Mouse (Mus musculus) liver, embryonic 16.5 days (tissue): ENCODE data around the gene Cnot8. TPM values are rescaled to one million over a fixed set of nuclear protein-coding genes. Genes with fewer than 3 reads are reported as not detected.
A peak's percentile ranks its signal among the peaks of the same experiment; 100 is the strongest.
"Not testable (repeated sequence)": the region's sequence is repeated elsewhere in the genome, so short reads cannot be mapped to it uniquely, and the experiment has no call there.

Experiments
- ATAC-seq: fragments of 200-750 bp; cut with Nextera tagmentation; 2 replicates; pipeline ENCODE4 v1.8.0; 2017; ENCODE audit warnings: low read depth, mild to moderate bottlenecking, moderate number of reproducible peaks, moderate library complexity
- H3K27ac ChIP-seq: fragments of 300-500 bp; sonication (generic); 2 replicates; pipeline ENCODE4 v1.5.1; 2014; ENCODE audit warnings: mild to moderate bottlenecking, low read length
- H3K27me3 ChIP-seq: fragments of 300-500 bp; sonication (generic); 2 replicates; pipeline ENCODE4 v1.6.1; 2014; ENCODE audit warnings: low read depth, low read length, mixed read lengths; ENCODE audit not compliant: control insufficient read depth, insufficient read depth
- H3K36me3 ChIP-seq: fragments of 300-500 bp; sonication (generic); 2 replicates; pipeline ENCODE4 v1.6.1; 2014; ENCODE audit warnings: mild to moderate bottlenecking; ENCODE audit not compliant: control insufficient read depth, insufficient read depth
- H3K4me1 ChIP-seq: fragments of 300-500 bp; sonication (generic); 2 replicates; pipeline ENCODE4 v1.6.1; 2014; ENCODE audit warnings: low read depth, low read length, mixed read lengths; ENCODE audit not compliant: control insufficient read depth
- H3K4me2 ChIP-seq: fragments of 300-500 bp; sonication (generic); 2 replicates; pipeline ENCODE4 v1.6.1; 2014; ENCODE audit warnings: low read depth, low read length, mixed read lengths
- H3K4me3 ChIP-seq: fragments of 300-500 bp; sonication (generic); 2 replicates; pipeline ENCODE4 v1.5.1; 2014; ENCODE audit warnings: low read depth, mild to moderate bottlenecking, low read length
- H3K9ac ChIP-seq: fragments of 300-500 bp; sonication (generic); 2 replicates; pipeline ENCODE4 v1.6.1; 2014; ENCODE audit warnings: low read depth, low read length
- H3K9me3 ChIP-seq: fragments of 300-500 bp; sonication (generic); replicated peaks from 2 replicates; pipeline ENCODE4 v1.6.1; 2016; ENCODE audit warnings: low read length; ENCODE audit not compliant: control insufficient read depth
- WGBS: fragments of 180-500 bp; shearing (Covaris S2); extraction: QIAGEN DNeasy Blood & Tissue Kit; methylation state at CpG from one replicate; pipeline ENCODE4 v1.1.7; 2014; ENCODE audit not compliant: insufficient replicate concordance; 5-methylcytosine and 5-hydroxymethylcytosine counted together
- polyA plus RNA-seq: library from polyadenylated mRNA; unstranded; fragments of >200 nt; fragmentation: Nextera tagmentation; extraction: Ambion mirVana; gene quantifications from 2 replicates; pipeline ENCODE4 v1.2.1, GENCODE M21; 2015

Cnot8 gene
- polyA plus RNA-seq, 1 experiment from 2014 or later = 30.1 TPM

DNA sequence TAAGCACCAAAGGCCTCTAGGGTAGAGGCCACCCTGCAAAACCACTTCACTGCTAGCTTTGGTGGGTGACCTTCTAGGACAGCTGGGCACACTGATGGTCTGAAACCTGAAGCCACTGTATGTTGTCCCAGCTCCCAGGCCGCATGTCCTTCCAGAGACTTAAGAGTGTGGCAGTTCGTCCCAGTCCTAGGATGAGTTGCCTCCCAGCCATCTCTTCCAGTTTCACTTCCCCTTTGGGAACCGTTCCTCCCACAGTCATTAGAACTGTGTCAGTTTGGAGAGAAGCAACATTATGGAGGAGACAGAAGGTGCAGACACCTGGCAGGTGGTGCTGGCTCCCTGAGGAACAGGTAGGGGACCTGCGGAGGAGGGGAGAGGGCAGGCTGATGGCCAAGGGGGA lies 11.4 kb upstream of the Cnot8 start:
- H3K36me3 ChIP-seq = no peaks in the 10 kb centered on the region
- peak overlapping the region; percentile 20 for H3K4me3 ChIP-seq
- H3K9me3 ChIP-seq = no peaks in the 10 kb centered on the region
- 24% methylated on average over 4 of the region's 4 CpGs for WGBS
- no peaks in the 10 kb centered on the region; the same call in 1 of the 2 replicates for H3K4me1 ChIP-seq
- ATAC-seq = no peak
- no peak overlapping the region for H3K27ac ChIP-seq
- H3K9ac ChIP-seq = no peak overlapping the region
- H3K27me3 ChIP-seq = peaks cover 12% of the 10 kb centered on the region
- H3K4me2 ChIP-seq = peak overlapping the region; percentile 43

DNA sequence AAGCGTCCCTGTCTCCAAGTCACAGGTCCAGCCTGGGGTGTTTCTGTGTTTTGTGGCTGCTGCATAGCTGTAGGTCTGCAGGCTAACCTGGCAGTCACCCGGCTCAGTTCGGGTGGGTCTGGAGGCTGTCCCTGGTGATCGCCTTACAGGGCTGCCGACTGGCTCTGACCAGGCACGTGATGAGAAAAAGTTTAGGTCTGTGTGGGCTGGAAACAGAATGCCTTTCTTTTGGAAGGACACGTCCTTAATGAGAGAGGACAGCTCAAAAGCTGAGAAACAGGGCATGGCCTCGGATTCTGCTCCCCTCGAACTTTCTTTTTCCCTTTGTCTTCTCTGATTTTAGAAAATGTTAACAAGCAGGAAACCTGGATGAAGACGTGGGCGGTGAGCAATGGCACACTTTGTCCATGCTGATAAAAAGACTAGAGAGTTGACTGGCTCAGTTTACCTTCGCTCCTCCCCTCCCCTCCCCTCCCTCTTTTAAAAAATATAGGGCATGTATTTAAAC lies 10.9 kb upstream of the Cnot8 start, which contains the start of gene Gm12248:
TSS of gene Gm12248 (minus strand) at position 114 of the 508 bp plus-strand sequence.
- WGBS = 15% methylated on average over 12 of the region's 12 CpGs
- no peaks in the 10 kb centered on the region for H3K9me3 ChIP-seq
- peak; percentile 12; the same call in 1 of the 2 replicates for ATAC-seq
- peak within 1 kb of the TSS; percentile 43 for H3K4me2 ChIP-seq
- H3K27me3 ChIP-seq = peaks cover 17% of the 10 kb centered on the region
- no peak within 1 kb of the TSS for H3K27ac ChIP-seq
- H3K4me3 ChIP-seq = peak within 1 kb of the TSS; percentile 20
- no peak within 1 kb of the TSS for H3K9ac ChIP-seq
- H3K36me3 ChIP-seq = no peaks in the 10 kb centered on the region
- no peaks in the 10 kb centered on the region; the same call in 1 of the 2 replicates for H3K4me1 ChIP-seq

DNA sequence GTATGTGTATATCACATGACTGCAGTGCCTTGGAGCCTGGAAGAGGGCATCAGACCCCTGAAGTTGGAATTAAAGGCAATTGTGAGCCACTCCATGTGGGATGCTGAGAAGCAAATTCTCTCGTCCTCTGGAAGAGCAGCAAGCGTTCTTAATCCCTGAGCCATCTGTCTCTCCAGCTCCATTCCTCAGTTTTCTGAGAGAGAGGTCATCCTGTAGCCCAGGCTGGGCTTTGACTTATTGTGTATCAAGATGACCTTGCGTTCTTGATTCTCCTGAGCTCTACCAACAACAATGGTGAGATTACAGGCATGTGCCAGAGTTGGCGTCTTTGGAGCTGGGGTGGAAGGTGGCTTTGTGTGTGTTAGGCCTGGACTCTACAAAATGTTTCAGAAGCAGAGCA lies 9.2 kb upstream of the Cnot8 start:
- WGBS = 63% methylated on average over 4 of the region's 4 CpGs
- Histone ChIP-seq H3K27ac (no peak overlapping the region), H3K9ac (no peak overlapping the region), H3K27me3 (peaks cover 20% of the 10 kb centered on the region), H3K4me3 (no peak overlapping the region), H3K4me1 (no peaks in the 10 kb centered on the region; the same call in 1 of the 2 replicates), H3K4me2 (no peak overlapping the region), H3K9me3 (no peaks in the 10 kb centered on the region), H3K36me3 (no peaks in the 10 kb centered on the region)
- ATAC-seq = no peak

DNA sequence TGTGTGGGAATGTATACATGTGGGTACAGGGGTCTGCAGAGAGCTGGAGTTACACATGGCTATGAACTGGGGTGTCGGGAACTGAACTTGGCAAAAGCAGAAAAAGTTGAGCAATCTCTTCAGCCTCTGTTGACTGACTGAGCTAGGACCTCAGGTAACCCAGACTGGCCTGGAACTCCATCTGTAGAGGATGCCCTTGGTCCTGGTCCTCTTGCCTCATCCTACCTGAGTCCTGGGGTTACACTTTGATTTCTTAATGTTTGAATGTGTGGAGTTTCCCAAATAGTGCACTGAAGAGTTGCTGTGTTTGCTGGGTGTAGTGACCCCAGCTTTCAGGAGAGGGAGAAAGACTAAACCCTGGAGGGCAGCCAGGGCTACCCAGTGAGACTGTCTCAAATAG lies 8.4 kb upstream of the Cnot8 start:
- peak; percentile 88 for ATAC-seq
- no peak overlapping the region for H3K4me2 ChIP-seq
- H3K4me1 ChIP-seq = no peaks in the 10 kb centered on the region; the same call in 1 of the 2 replicates
- H3K27ac ChIP-seq = no peak overlapping the region
- no peak overlapping the region for H3K9ac ChIP-seq
- no peaks in the 10 kb centered on the region for H3K36me3 ChIP-seq
- H3K9me3 ChIP-seq = no peaks in the 10 kb centered on the region
- 60% methylated on average over 1 of the region's 1 CpGs for WGBS
- no peak overlapping the region for H3K4me3 ChIP-seq
- H3K27me3 ChIP-seq = peaks cover 20% of the 10 kb centered on the region

DNA sequence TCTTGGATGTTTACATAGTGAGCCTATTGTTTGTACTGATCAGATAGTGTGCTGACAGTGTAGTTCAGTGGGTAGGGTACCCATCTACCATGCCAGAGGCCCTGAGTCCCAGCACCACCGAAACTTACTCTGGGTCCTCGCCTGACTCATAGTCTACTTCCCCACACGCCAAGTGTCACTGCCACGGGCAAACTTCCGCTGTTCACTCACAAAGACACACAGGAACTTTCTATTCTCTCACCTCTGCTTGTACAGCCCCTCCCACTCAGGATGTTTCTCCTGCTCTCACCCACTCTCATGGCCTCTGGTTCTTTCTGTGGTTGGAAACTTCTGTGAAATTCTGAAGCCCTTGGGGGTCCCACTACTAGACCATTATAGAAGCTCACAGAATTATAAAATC lies 7.8 kb upstream of the Cnot8 start:
- Histone ChIP-seq H3K27me3 (peaks cover 20% of the 10 kb centered on the region), H3K9me3 (no peaks in the 10 kb centered on the region), H3K36me3 (no peaks in the 10 kb centered on the region), H3K9ac (no peak overlapping the region), H3K4me1 (no peaks in the 10 kb centered on the region; the same call in 1 of the 2 replicates), H3K27ac (no peak overlapping the region), H3K4me3 (no peak overlapping the region), H3K4me2 (no peak overlapping the region)
- no peak for ATAC-seq
- 41% methylated on average over 5 of the region's 5 CpGs for WGBS

DNA sequence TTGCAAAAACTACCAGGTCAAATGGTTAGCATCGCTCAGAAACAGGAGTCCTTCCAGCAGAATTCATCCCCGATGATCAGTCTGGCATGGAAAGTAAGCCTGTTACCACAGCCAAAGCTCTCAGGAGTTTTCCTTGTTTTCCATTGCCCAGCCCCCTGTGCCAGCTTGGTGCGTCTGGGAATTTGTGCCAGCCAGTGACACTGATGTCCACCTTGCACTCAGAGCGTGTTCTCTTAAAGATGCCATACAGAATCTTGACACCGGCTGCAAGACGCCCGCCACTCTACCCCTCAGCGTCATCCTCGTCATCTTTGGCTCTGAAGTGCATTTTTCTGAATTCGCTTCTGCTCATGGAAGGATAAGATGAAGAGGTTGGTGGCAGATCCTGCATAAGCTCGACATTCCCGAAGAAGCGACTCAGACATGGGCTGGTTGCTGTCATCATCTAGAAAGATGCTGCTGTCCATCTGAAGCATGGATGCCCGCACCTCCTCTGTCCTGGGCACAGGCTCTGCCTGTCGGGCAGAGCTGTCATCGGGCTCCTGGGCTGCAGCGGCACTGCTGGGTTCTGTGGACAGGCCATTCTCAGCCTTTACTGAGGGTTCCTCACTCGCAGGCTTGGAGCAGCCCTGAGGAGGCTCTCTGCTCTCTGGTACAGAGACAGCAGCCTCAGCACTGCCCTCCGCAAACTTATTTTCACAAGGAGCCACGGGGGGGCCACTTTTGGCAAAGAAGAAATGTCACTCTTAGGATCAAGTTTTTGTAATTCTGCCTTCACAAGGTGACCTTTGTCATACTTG lies 6.9 kb upstream of the Cnot8 start:
- 47% methylated on average over 20 of the region's 20 CpGs for WGBS
- Histone ChIP-seq H3K4me2 (peak overlapping the region; percentile 62), H3K27ac (no peak overlapping the region), H3K27me3 (peaks cover 20% of the 10 kb centered on the region), H3K36me3 (no peaks in the 10 kb centered on the region), H3K4me1 (no peaks in the 10 kb centered on the region; the same call in none of the 2 replicates), H3K9ac (no peak overlapping the region), H3K4me3 (no peak overlapping the region), H3K9me3 (no peaks in the 10 kb centered on the region)
- ATAC-seq = no peak

DNA sequence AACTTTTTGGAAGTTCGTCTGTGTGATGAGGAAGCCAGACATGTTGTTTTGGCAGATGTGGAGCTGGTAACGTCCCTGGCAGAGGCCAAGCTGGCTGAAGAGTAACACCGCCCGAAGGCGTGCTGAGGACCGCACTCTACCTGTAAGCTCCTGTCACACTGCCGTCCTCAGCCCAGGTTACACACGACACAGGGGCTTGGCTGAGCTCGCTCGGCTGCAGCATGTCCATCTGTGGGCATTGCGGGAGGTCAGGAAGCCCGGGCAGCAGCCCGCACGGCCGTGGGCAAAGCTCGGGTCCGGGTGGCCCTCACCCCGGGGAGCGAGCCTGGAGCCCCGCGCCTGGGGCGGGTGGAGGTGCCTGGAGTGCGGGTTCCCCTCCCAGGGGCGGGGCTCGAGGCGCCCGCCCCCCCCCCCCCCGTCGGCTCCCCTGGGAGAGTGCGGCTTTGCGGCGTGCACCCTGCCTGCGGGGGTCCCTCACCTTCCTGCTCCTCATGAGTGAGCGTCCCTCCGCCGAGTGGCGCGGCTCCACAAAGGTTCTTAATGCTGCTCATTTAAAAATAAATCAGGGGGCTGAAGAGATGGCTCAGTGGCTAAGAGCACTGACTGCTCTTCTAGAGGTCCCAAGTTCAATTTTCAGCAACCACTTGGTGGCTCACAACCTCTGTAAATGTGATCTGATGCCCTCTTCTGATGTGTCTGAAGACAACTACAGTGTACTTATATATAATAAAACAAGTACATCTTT lies 6.2 kb upstream of the Cnot8 start:
- Histone ChIP-seq H3K27me3 (peaks cover 20% of the 10 kb centered on the region), H3K4me3 (peak overlapping the region; percentile 38), H3K36me3 (no peaks in the 10 kb centered on the region), H3K4me1 (peaks cover 2% of the 10 kb centered on the region), H3K9ac (0 out of 2 replicates have a peak overlapping the region, but pooled peaks have one; percentile 17), H3K27ac (no peak overlapping the region), H3K4me2 (peak overlapping the region; percentile 62), H3K9me3 (no peaks in the 10 kb centered on the region)
- ATAC-seq = no peak
- 2% methylated on average over 30 of the region's 38 CpGs for WGBS

DNA sequence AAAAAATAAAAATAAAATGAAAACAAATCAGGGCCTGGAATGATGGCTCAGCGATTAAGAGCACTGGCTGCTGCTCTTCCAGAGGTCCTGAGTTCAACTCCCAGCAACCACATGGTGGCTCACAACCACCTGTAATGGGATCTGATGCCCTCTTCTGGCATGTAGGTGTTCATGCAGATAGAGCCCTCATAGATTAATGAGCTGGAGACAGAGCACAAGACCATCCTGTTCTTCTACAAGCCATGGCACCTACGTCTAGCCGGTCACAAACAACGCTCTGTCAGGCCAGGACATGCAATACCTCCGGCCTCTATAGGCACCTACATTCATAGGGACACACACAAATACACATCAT lies 5.6 kb upstream of the Cnot8 start:
- H3K4me1 ChIP-seq, H3K4me2 ChIP-seq, H3K36me3 ChIP-seq, ATAC-seq, H3K4me3 ChIP-seq, H3K9me3 ChIP-seq, H3K27ac ChIP-seq, H3K9ac ChIP-seq: not testable (repeated sequence)
- 53% methylated on average over 5 of the region's 5 CpGs for WGBS
- H3K27me3 ChIP-seq = peaks cover 20% of the 10 kb centered on the region

DNA sequence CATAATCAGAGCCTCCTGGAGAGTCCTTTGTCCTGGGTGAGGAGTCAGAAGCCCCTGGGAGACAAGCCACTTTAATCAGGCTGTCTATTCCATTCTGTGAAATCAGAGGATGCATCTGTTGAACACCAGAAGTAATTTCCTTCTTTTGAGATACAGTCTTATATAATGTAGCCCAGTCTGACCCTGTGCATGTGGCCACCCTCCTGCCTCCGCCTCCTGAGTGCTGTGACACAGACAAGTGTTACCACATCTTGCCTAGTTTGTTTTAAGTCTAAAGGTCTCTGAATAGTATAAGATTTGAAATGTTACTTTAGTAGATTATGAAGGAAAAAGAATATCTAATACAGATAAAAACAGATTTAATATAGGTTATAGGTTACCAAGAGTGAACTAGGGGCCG lies 3.9 kb upstream of the Cnot8 start:
- Histone ChIP-seq H3K27ac (no peak overlapping the region), H3K4me2 (no peak overlapping the region), H3K9me3 (no peaks in the 10 kb centered on the region), H3K4me1 (peaks cover 14% of the 10 kb centered on the region), H3K36me3 (no peaks in the 10 kb centered on the region), H3K27me3 (peaks cover 20% of the 10 kb centered on the region), H3K4me3 (no peak overlapping the region), H3K9ac (no peak overlapping the region)
- ATAC-seq = no peak
- WGBS = 81% methylated on average over 2 of the region's 2 CpGs
